31 mouse cellular contexts compared by ENCODE assay signal in genomic region chr6:12107786-12108185, GRCm38 (mm10).
A peak's percentile ranks its signal among the peaks of the same experiment; 100 is the strongest.
DNase-seq lines count a peak whose midpoint lies in the region; ATAC-seq and TF ChIP-seq lines count a peak whose summit lies in the region.
"Had no signal": no experiment of that assay in that cellular context is flagged by ENCODE, and none has a peak within 500 bp of the region (broad histone marks: within the 10 kb centered on the region; RNA-seq: fewer than 3 reads in every experiment).

No protein-coding gene starts in this region.

- H3K4me1 ChIP-seq in embryonic facial prominence, embryonic 14.5 days (ENCODE audit: control insufficient read depth, insufficient read depth, low read length) = no peaks in the 10 kb centered on the region
- no peaks in the 10 kb centered on the region for H3K4me1 ChIP-seq in embryonic facial prominence, embryonic 10.5 days
- H3K4me1 ChIP-seq in intestine, postnatal 0 days (replicated peaks; ENCODE audit: control insufficient read depth, insufficient read depth, low read length) = no peaks in the 10 kb centered on the region
- H3K4me1 ChIP-seq in intestine, embryonic 16.5 days (ENCODE audit: control insufficient read depth, insufficient read depth, low read length) = no peaks in the 10 kb centered on the region
- no peaks in the 10 kb centered on the region for H3K4me1 ChIP-seq in midbrain, embryonic 14.5 days (ENCODE audit: control insufficient read depth, insufficient read depth, low read length)
- H3K4me1 ChIP-seq: embryonic facial prominence, embryonic 12.5 days; forebrain, embryonic 15.5 days; hindbrain, embryonic 10.5 days; hindbrain, embryonic 15.5 days; midbrain, embryonic 15.5 days had no signal

- no peak overlapping the region for H3K9ac ChIP-seq in embryonic facial prominence, embryonic 14.5 days (ENCODE audit: low read depth, low read length)
- H3K9ac ChIP-seq in intestine, postnatal 0 days (ENCODE audit: low read depth, low read length) = no peak overlapping the region
- no peak overlapping the region for H3K9ac ChIP-seq in intestine, embryonic 16.5 days (ENCODE audit: low read depth, low read length)
- H3K9ac ChIP-seq in midbrain, embryonic 14.5 days (replicated peaks; ENCODE audit: low read length) = no peak overlapping the region
- H3K9ac ChIP-seq: embryonic facial prominence, embryonic 12.5 days; forebrain, embryonic 15.5 days; hindbrain, embryonic 15.5 days; liver, embryonic 14.5 days; midbrain, embryonic 15.5 days had no signal

- intact Hi-C loops in left cerebral cortex, postnatal 4 days (cut with DNase I) = no loop called here

- DNase-seq in embryonic facial prominence, embryonic 14.5 days (ENCODE audit: low spot score) = peak; percentile 15
- no peak for DNase-seq in embryonic facial prominence, embryonic 10.5 days (ENCODE audit: low spot score)
- peak; percentile 22 for DNase-seq in induced T-regulatory cell, adult 2 months (ENCODE audit: low read depth)
- no peak for DNase-seq in midbrain, embryonic 14.5 days
- DNase-seq in left cerebral cortex, postnatal 4 days = no peak
- DNase-seq: adrenal gland, adult 2 months; adrenal gland, postnatal 36 days; cerebellum, adult 2 months; cerebellum, postnatal 14 days; gastrocnemius, adult 2 months; gastrocnemius, postnatal 36 days; heart, adult 18-20 months; kidney, adult 9 months; kidney, postnatal 10 days; layer of hippocampus, adult 9-11 months; liver; lung, adult 2 months; lung, postnatal 10 days; right cerebral cortex, postnatal 25 days; thymus, postnatal 14 days had no signal

- no peak overlapping the region for H3K4me2 ChIP-seq in embryonic facial prominence, embryonic 14.5 days (ENCODE audit: low read depth, low read length)
- H3K4me2 ChIP-seq in intestine, postnatal 0 days (replicated peaks; ENCODE audit: low read depth) = peak overlapping the region; percentile 32; the same call in 1 of the 2 replicates
- no peak overlapping the region for H3K4me2 ChIP-seq in intestine, embryonic 16.5 days (ENCODE audit: low read depth, low read length)
- H3K4me2 ChIP-seq in midbrain, embryonic 14.5 days (ENCODE audit: low read length) = no peak overlapping the region
- H3K4me2 ChIP-seq: embryonic facial prominence, embryonic 12.5 days; forebrain, embryonic 15.5 days; hindbrain, embryonic 15.5 days; midbrain, embryonic 15.5 days had no signal

- no peak overlapping the region for H3K4me3 ChIP-seq in embryonic facial prominence, embryonic 14.5 days (ENCODE audit: low read depth, low read length)
- H3K4me3 ChIP-seq in embryonic facial prominence, embryonic 10.5 days = no peak overlapping the region
- H3K4me3 ChIP-seq in intestine, postnatal 0 days (ENCODE audit: low read depth, low read length) = no peak overlapping the region
- H3K4me3 ChIP-seq in intestine, embryonic 16.5 days (ENCODE audit: low read length) = no peak overlapping the region
- H3K4me3 ChIP-seq in midbrain, embryonic 14.5 days (replicated peaks; ENCODE audit: low read depth, low read length) = no peak overlapping the region
- H3K4me3 ChIP-seq: embryonic facial prominence, embryonic 12.5 days; forebrain, embryonic 10.5 days; forebrain, embryonic 15.5 days; gastrocnemius, adult 2 months; hindbrain, embryonic 10.5 days; hindbrain, embryonic 15.5 days; midbrain, embryonic 15.5 days had no signal

- H3K27me3 ChIP-seq in embryonic facial prominence, embryonic 14.5 days (replicated peaks; ENCODE audit: control insufficient read depth, insufficient read depth, low read length) = no peaks in the 10 kb centered on the region
- no peaks in the 10 kb centered on the region for H3K27me3 ChIP-seq in embryonic facial prominence, embryonic 10.5 days (replicated peaks; ENCODE audit: low read depth, poor library complexity, severe bottlenecking)
- no peaks in the 10 kb centered on the region for H3K27me3 ChIP-seq in intestine, postnatal 0 days (replicated peaks; ENCODE audit: control insufficient read depth, insufficient read depth, low read length)
- H3K27me3 ChIP-seq in intestine, embryonic 16.5 days (replicated peaks; ENCODE audit: control insufficient read depth, insufficient read depth, low read length) = no peaks in the 10 kb centered on the region
- no peaks in the 10 kb centered on the region for H3K27me3 ChIP-seq in midbrain, embryonic 14.5 days (ENCODE audit: control insufficient read depth, insufficient read depth, low read length)
- H3K27me3 ChIP-seq: embryonic facial prominence, embryonic 12.5 days; forebrain, embryonic 15.5 days; hindbrain, embryonic 15.5 days; midbrain, embryonic 15.5 days had no signal

- no peak overlapping the region for H3K27ac ChIP-seq in embryonic facial prominence, embryonic 14.5 days (replicated peaks; ENCODE audit: low read depth, low read length)
- no peak overlapping the region for H3K27ac ChIP-seq in embryonic facial prominence, embryonic 10.5 days (replicated peaks)
- H3K27ac ChIP-seq in intestine, postnatal 0 days (ENCODE audit: low read depth, low read length) = no peak overlapping the region
- no peak overlapping the region for H3K27ac ChIP-seq in intestine, embryonic 16.5 days (ENCODE audit: low read length)
- H3K27ac ChIP-seq in midbrain, embryonic 14.5 days (replicated peaks; ENCODE audit: low read depth, low read length) = no peak overlapping the region
- H3K27ac ChIP-seq: embryonic facial prominence, embryonic 12.5 days; forebrain, embryonic 10.5 days; forebrain, embryonic 15.5 days; gastrocnemius, adult 2 months; hindbrain, embryonic 10.5 days; hindbrain, embryonic 15.5 days; liver, embryonic 14.5 days; macrophage; midbrain, embryonic 15.5 days had no signal

- 19% methylated on average over 8 of the region's 8 CpGs for WGBS in embryonic facial prominence, embryonic 14.5 days
- WGBS in embryonic facial prominence, embryonic 10.5 days = 13% methylated on average over 8 of the region's 8 CpGs
- WGBS in intestine, postnatal 0 days = 16% methylated on average over 8 of the region's 8 CpGs
- 18% methylated on average over 8 of the region's 8 CpGs for WGBS in intestine, embryonic 16.5 days
- WGBS in midbrain, embryonic 14.5 days = 21% methylated on average over 8 of the region's 8 CpGs

- no peaks in the 10 kb centered on the region for H3K9me3 ChIP-seq in embryonic facial prominence, embryonic 14.5 days (ENCODE audit: control insufficient read depth, low read length)
- no peaks in the 10 kb centered on the region for H3K9me3 ChIP-seq in embryonic facial prominence, embryonic 10.5 days
- H3K9me3 ChIP-seq in intestine, postnatal 0 days (ENCODE audit: control insufficient read depth) = no peaks in the 10 kb centered on the region
- H3K9me3 ChIP-seq in intestine, embryonic 16.5 days (ENCODE audit: control insufficient read depth, low read length) = no peaks in the 10 kb centered on the region
- H3K9me3 ChIP-seq in midbrain, embryonic 14.5 days (ENCODE audit: control insufficient read depth, low read length) = no peaks in the 10 kb centered on the region
- H3K9me3 ChIP-seq: embryonic facial prominence, embryonic 12.5 days; forebrain, embryonic 10.5 days; forebrain, embryonic 15.5 days; hindbrain, embryonic 10.5 days; hindbrain, embryonic 15.5 days; midbrain, embryonic 15.5 days had no signal

- no peak for TF ChIP-seq CTCF in intestine, postnatal 0 days (IDR thresholded peaks at IDR 0.05; ENCODE audit: low read depth)

- no peak for ATAC-seq in embryonic facial prominence, embryonic 14.5 days (ENCODE audit: low read depth)
- no peak for ATAC-seq in intestine, postnatal 0 days
- no peak for ATAC-seq in intestine, embryonic 16.5 days
- ATAC-seq in midbrain, embryonic 14.5 days (ENCODE audit: low FRiP score, low TSS enrichment) = no peak
- ATAC-seq: activated CD4-positive, CD25-positive, alpha-beta regulatory T cell, adult 4 months; forebrain, embryonic 15.5 days; midbrain, embryonic 15.5 days had no signal

- H3K36me3 ChIP-seq in embryonic facial prominence, embryonic 14.5 days (ENCODE audit: control insufficient read depth, insufficient read depth, low read length) = no peaks in the 10 kb centered on the region
- H3K36me3 ChIP-seq in embryonic facial prominence, embryonic 10.5 days (replicated peaks) = no peaks in the 10 kb centered on the region
- H3K36me3 ChIP-seq in intestine, postnatal 0 days (ENCODE audit: control insufficient read depth, insufficient read depth) = no peaks in the 10 kb centered on the region
- H3K36me3 ChIP-seq in intestine, embryonic 16.5 days (ENCODE audit: control insufficient read depth, insufficient read depth, low read length) = no peaks in the 10 kb centered on the region
- H3K36me3 ChIP-seq in midbrain, embryonic 14.5 days (ENCODE audit: control insufficient read depth, insufficient read depth, low read length) = no peaks in the 10 kb centered on the region
- H3K36me3 ChIP-seq: embryonic facial prominence, embryonic 12.5 days; forebrain, embryonic 10.5 days; forebrain, embryonic 15.5 days; hindbrain, embryonic 10.5 days; hindbrain, embryonic 15.5 days; midbrain, embryonic 15.5 days had no signal

Comparison
In these comparisons a context has a peak if more than half of its experiments do, and no peak if none do; other contexts are left out.
1. DNase-seq: peak in embryonic facial prominence, embryonic 14.5 days (single experiment) and induced T-regulatory cell, adult 2 months (single experiment); none in embryonic facial prominence, embryonic 10.5 days (single experiment), midbrain, embryonic 14.5 days (single experiment) and left cerebral cortex, postnatal 4 days (single experiment).